Mouse (Mus musculus) embryonic fibroblast, embryonic 13.5 days (primary cell): ENCODE data around the gene AL731706.1. TPM values are rescaled to one million over a fixed set of nuclear protein-coding genes. Genes with fewer than 3 reads are reported as not detected.

ENCODE experiments used
- H3K27ac ChIP-seq: 2 replicates; pipeline ENCODE4 v1.5.1; 2012; ENCODE audit warnings: low read length, control low read depth, inconsistent platforms; ENCODE audit not compliant: insufficient read depth
- H3K4me1 ChIP-seq: 2 replicates; pipeline ENCODE4 v1.6.1; 2011; ENCODE audit warnings: low read length; ENCODE audit not compliant: control insufficient read depth, insufficient read depth
- H3K4me3 ChIP-seq: 2 replicates; pipeline ENCODE4 v1.5.1; 2011; ENCODE audit warnings: mild to moderate bottlenecking, control low read depth, low read length; ENCODE audit not compliant: insufficient read depth
- CTCF ChIP-seq: IDR thresholded peaks from 2 replicates; pipeline ENCODE4 v1.5.1; 2011; ENCODE audit warnings: mild to moderate bottlenecking, control low read depth, low read length, moderate library complexity, borderline replicate concordance; ENCODE audit not compliant: insufficient read depth
- POLR2A ChIP-seq: IDR thresholded peaks from 2 replicates; pipeline ENCODE4 v1.6.1; 2011; ENCODE audit warnings: low read depth, mild to moderate bottlenecking, control low read depth, low read length, moderate library complexity
- polyA plus RNA-seq: library from polyadenylated mRNA; stranded (reverse); fragments of >200 nt; gene quantifications from 2 replicates; pipeline ENCODE4 v1.2.4, GENCODE M21; 2011; ENCODE audit warnings: low read depth; ENCODE audit not compliant: missing spikeins, insufficient read length

The AL731706.1 gene
- 6.8 and 10.4 TPM in 2 replicates for polyA plus RNA-seq

DNA sequence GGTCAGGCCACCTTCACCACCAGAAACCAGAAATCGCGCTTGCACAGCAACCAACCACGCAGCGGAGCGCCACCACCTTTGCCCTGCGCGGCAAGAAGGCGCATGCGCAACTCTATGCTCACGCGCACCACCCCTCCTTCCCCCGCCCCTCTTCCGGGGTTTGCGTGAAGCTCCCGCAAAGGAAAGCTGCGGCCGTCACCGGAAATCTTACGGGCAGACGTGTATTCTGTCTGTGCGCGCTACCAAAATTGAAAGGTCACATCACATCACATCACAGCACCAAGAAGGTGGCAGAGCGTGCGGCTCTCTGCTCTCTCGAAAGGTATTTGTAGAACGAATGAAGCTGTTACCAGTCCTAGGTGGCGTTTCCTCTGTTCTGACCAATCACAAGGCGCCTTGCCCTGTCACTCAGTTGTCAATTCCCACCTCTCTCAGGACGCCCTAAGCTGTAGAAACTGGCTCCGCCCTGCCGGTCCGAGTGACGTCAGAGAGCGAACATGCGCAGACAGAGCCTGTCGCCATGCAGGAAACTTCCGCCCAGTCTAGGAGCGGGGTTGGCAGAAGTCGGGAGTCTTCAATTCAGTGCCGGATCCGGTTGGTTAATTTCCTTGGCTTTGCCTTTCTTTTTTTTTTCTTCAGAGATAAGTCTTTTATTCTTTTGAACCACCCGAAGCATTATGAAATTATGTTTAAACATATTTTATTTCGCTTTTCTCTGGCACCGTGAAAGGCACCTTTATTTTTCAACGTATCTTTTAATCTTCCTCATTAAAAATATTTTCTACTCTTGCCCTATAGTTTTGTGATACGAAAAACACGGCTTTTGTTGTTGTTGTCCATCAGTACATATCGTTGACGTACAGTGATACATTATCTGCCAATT lies at the start of gene AL731706.1, which contains the start of the genes Slx4ip and Mkks:
Gene AL731706.1 (minus strand): TSS at position 322 of the 883 bp plus-strand sequence.
Gene Slx4ip (plus strand): TSS at position 151 of the 883 bp plus-strand sequence.
Gene Mkks (minus strand): TSS at position 322 of the 883 bp plus-strand sequence.
- H3K4me3 ChIP-seq: peak within 1 kb of the TSS; percentile 67
- TF ChIP-seq CTCF: no peak
- TF ChIP-seq POLR2A: peak; percentile 78
- H3K27ac ChIP-seq: peak within 1 kb of the TSS; percentile 87
- H3K4me1 ChIP-seq: peaks cover 2% of the 10 kb centered on the region; the same call in 1 of the 2 replicates

DNA sequence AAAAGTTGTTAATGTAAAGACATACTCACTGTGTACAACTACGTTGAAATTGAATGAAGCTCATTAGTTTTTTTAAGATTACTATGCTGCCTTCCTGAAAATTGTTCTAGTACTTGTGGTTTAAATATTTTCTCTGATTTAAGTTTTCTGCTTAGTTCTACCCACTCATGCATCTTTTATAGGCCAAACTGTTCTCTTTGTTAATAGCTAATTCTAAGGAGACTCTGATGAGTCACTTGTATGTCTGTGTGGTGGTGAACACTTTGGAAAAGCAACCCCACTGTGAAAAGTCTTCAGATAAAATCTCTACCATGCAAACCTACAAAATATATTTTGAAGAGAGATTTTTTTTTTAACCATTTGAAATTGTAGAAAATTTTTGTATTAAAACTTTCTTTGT lies 47.1 kb upstream of the AL731706.1 start:
- Histone ChIP-seq H3K4me1 (peaks cover 5% of the 10 kb centered on the region; the same call in 1 of the 2 replicates), H3K27ac (peak overlapping the region; percentile 88), H3K4me3 (no peak overlapping the region)
- TF ChIP-seq POLR2A (no peak), CTCF (no peak)

DNA sequence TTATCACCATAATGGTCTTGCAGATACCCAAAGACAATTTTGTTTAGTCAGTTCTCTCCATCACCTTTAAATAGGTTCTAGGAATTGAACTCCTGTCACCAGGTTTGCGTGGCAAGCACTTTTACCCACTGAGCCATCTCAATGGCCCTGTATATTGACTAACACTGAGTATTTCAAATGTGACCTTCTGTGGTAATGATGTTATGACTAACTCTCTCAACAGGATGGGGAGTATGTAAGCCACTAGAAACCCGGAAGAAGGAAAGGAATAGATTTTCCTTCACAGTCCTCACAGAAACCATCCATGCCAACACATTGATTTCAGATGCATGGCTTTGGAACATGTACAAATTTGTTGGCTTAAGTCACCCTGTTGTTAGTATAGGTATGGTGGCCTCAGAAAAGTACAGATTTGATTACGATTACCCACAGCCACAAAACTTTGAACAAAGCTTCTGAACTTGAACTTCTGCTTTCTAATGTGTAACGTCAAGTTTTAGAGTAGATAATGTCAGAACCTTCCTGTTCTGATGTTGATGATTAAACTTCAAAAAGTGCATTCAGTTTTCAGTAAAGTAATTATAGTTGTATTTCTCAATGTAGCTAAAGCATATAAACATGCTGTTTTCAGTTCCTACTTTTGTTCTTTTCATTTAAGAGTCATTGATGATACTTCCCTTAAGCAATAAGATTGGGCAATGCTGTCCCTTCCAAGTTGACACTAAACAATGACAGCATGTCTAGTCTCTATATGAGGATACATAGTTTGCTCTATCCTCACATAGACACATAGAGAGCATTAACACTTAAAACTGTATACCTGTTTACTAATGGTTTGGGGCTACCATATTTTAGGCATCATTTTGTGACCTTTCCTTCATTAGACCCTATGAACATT lies 45.5 kb upstream of the AL731706.1 start:
- TF ChIP-seq CTCF (no peak), POLR2A (no peak)

DNA sequence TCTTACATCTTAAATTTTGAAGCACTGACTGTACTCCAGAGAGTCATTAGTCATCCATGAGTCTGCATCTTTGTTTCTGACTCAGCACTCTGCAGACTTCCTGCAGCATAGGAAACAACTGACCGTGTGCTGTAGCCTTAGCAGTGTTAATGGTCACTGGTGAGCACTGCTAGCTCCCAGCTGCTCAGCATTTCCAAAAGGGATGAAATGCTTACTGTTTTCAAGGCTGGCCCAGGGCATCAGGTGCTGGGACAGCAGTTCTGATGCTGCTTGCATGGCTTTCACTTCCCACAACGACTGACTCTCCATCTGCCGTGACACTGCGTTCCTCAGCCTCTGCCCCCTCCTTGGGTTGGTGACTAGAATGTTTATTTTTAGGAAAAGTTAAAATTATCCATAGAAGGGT lies 29.8 kb upstream of the AL731706.1 start:
- Histone ChIP-seq H3K27ac (peak overlapping the region; percentile 50), H3K4me1 (peaks cover 14% of the 10 kb centered on the region), H3K4me3 (no peak overlapping the region)
- TF ChIP-seq POLR2A (peak; percentile 18; the same call in 1 of the 2 replicates), CTCF (no peak)

More for the DNA sequence above, 45.5 kb upstream of the AL731706.1 start:
- H3K4me3 ChIP-seq: no peak overlapping the region
- H3K27ac ChIP-seq: no peak overlapping the region
- H3K4me1 ChIP-seq: peaks cover 5% of the 10 kb centered on the region; the same call in 1 of the 2 replicates

DNA sequence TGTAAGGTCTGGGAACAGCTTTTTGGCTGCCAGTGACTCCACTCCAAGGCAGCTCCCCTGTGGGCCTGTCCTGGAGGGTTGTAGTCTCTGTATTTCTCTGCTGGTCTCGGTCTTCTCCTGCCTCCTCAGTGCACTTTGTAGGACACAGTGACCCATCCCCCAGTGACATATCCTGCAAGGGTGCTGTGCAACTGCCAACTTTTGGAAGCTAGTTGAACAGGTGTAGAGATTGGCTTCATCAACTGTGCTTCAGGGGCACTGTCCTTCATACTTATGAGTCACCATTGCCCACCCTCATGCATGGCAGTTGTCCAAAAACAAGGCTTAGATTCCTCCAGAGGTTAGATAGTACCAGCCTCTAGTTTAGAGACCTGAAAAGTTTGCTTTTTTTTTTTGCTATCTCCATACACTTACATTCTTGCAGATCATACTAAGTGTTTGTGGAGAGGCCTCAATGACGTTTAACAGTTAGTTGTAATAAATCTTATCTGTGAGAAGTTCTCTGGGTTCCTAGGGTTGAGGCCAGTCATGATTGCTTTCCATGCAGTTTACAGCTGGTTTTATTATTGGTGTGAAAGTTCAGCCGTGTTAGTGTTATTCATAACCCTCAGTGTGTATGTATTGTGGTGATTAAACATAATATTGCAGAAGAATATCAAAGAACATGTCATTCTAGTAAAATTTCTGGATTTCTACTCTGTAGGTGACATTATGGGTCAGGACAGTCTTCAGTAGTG lies 29.2 kb upstream of the AL731706.1 start:
- peaks cover 14% of the 10 kb centered on the region for H3K4me1 ChIP-seq
- no peak overlapping the region for H3K4me3 ChIP-seq
- TF ChIP-seq CTCF (no peak), POLR2A (no peak)
- H3K27ac ChIP-seq: peak overlapping the region; percentile 50

DNA sequence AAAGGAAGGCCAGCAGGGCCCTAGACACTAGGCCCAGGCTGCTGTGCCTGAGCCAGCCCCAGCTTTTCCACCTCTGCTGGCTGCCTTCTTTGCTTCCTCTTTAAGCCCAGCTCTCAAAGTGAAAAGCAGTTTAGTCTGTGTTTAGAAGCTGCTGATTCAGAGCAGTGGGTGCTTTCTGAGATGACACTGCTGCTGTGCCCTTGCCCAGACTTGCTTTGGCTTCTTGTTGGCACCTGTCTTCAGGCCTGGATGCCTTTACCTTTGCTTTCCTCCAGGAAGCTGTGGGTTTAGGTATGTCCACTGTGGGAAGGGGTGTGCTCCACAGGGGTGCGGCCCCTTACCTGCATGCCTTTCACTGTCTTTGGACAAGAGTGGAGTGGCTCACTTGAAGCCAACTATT lies 28.2 kb upstream of the AL731706.1 start:
- H3K27ac ChIP-seq: peak overlapping the region; percentile 50
- H3K4me1 ChIP-seq: peaks cover 17% of the 10 kb centered on the region
- no peak overlapping the region for H3K4me3 ChIP-seq
- TF ChIP-seq CTCF (no peak), POLR2A (no peak)

DNA sequence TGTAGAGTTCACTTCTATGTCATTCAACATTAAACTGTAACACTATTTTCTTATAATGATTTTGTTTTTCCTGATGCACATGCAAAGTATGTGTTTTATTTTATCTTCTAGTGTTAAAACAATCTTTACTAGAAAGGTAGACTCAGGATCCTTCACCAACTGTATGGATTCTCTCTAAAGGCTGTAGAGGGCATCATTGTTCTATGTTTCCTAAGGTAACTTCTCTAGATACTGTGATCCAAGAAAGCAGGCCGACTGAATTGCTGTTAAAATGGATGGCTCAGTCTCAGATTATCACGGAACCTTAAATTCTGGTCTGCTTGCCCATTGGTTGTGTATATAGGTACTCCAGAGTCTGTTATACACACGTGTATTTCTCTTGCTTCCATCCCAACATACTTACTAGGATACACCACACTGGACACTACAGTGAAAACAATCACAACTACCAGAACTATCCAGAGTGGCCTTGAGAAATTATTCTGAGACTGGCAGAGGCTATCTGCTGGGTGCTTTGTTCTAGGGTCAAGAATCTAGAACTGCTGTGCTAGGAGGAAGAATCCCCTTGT lies 23.2 kb upstream of the AL731706.1 start:
- no peak for TF ChIP-seq CTCF
- TF ChIP-seq POLR2A: no peak
- Histone ChIP-seq H3K4me3 (no peak overlapping the region), H3K27ac (no peak overlapping the region), H3K4me1 (peaks cover 9% of the 10 kb centered on the region)

DNA sequence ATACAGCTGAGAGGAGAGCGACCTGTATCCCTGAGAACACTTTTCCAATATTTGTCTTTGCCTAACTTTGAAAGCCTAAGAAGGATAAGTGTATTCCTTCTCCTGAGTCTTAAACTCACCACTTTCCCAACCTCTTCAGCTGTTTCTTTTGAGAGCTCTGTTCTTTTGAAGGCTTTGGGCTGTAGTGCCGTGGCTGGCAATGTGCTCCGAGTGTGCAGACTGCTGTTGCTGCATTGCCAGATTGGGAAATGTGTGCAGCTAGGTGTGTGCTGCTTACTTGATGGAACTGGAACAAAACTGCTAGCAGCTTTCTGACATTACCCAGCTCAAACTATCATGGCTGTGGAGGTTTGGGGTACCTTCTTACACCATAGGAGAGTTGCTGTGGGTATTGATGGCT lies 21.8 kb upstream of the AL731706.1 start:
- H3K4me3 ChIP-seq: no peak overlapping the region
- no peak overlapping the region for H3K27ac ChIP-seq
- peaks cover 8% of the 10 kb centered on the region for H3K4me1 ChIP-seq
- no peak for TF ChIP-seq POLR2A
- no peak for TF ChIP-seq CTCF
